Mouse (Mus musculus): ENCODE data around the gene Thra.
"Not testable (repeated sequence)": the region's sequence is repeated elsewhere in the genome, so short reads cannot be mapped to it uniquely, and the experiment has no call there.

The Thra gene

DNA sequence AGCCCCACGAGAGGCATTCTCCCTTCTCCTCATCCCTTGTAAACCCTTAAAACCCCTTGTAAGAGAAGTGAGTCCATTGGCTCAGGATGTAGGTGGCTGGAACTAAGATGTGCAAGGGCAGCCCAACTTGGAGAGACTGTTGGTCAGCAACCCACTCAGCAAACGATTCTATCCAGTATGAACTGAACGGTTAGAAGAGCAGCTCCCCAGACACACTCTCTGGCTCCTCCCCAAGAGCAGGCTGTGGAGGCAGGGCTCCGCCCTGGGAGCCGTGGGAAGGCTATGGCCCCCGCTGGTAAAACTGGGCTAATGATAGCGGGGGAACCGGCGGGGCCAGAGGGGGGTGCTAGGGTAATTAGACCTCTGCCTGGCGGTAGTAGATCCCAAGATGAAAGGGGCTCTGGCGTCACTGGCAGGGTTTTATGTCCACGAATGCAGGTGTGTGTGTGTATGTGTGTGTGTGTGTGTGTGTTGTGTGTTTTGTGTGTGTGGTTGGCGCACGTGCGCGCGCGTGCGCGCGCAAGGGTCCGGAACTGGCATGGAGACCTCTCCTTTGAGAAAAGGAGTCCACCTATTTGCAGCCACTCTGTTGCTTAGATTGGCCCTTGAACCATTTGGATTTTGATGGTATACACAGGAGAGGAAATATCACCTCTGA is at the start of gene Thra:
Gene Thra, plus strand, starts transcription at position 246 of the 658 bp plus-strand sequence.
- DNase-seq (ENCODE audit: low spot score), result no peak

DNA sequence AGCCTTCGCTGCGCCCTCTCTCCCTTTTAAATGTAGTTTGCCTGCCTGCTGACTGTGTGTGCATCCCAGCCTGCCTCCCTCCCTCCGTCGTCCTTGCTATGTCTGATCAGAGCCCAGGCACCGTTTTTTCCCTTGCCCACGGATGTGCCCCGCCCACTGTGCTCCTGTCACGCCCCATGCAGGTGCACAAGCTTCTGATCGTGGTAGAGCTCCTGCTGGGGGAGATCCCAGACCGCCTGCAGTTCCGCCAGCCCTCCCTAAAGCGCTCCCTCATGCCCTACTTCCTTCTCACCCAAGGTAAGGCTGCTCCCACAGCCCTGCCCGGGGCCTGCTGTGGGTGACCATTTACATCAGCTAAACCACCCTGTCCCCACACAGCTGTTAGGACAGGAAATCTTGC is 47.2 kb upstream of the Thra start:
- no peak for DNase-seq (ENCODE audit: low spot score)

GRCm38 (mm10) chr11:98693746-98694145 is 46.7 kb upstream of the Thra start:
- DNase-seq (ENCODE audit: low spot score), result no peak

DNA sequence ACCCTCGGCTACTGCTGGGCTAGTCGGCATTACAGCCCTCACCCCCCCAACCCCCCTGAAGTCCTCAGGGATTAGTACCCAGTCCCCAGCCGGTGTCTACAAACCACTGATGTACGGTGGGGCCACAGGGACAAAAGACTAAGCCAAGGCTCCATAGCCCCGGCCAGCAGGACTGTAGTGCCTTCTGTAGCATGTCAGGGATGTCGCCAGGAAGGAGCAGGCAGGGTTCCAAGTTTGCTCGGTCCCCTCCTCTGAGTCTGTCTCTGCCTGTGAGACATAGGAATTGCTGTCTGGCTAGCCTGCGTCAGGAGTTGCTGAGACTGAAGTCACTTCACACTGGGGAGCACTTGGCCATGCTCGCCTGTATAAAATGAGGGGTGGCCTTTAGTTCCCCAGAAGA is 46.1 kb upstream of the Thra start:
- no peak for DNase-seq (ENCODE audit: low spot score)

DNA sequence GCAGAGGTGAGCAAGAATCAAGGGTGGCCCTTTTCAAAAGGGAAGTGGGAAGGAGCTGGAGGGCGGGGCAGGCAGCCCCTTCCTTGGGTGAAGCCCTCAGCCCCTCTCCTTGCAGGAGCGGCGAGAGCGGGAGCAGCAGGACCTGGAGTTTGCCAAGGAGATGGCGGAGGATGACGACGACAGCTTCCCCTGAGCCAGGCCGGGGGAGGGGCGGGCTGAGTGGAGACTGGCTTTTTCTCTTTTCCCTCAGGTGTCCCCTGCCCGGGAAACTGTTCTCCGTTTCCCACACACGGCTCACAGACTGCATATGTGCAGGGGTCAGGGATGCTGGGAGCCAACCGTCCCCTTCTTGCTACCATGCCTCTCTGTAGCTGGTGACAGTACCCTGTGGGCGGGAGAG is 45.0 kb upstream of the Thra start:
- DNase-seq (ENCODE audit: low spot score), result no peak

- no peak for DNase-seq (ENCODE audit: low spot score)
Measured at GRCm38 (mm10) chr11:98696454-98697216, 43.8 kb upstream of the Thra start.

DNA sequence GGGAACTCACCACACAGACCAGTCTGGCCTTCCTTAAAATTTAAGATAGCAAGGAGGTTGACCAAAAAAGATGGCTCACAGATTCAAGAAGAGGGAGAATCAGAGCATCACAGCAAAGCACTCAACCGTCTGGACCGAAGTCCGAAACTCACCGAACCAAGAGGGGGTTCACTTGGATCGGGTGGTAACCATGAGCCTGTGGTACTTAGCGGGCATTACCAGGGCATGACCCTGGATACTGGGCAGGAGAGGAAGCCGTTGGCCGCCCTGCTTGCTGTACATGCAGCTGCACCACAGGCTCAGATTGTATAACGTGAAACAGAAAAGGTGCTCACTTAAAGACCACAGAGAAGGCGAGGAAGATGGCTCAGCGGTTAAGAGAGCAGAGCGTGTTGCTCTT is 43.2 kb upstream of the Thra start:
- no peak for DNase-seq (ENCODE audit: low spot score)

DNA sequence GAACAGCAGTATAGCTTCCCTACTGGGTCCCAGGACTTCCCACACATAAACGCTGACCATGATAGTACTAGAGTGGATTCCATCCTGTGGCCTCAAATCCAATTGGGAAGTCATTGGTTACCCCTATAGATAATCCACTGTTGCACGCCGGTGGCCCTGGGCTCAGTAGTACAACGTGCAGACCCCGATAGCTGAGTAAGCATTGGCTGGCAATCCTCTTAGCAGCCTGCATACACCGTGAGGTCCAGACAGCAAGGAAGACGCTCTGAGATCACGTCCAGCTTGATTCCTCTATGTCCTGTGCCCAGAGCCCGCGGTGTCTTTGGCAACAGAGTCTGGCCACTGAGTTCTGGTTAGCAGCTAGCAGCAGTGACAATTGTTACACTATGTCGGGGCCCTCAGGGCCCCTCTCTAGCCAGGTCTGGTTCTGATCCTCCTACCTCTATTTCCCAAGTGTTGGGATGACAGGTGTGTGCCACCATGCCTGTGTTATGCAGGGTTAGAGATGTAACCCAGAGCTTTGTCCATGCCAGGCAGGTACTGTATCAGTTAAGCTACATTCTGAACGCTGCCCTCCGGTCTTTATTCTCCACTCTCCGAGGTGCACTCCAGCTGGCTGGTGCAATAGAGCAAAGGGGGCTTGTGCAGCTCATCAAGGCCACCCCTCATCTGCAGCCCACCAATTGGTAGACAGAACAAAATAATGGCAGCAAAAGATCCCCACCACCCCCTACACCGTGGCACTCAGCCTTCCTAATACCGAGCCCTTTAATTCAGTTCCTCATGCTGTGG is 41.4 kb upstream of the Thra start:
- DNase-seq (ENCODE audit: low spot score), result no peak

DNA sequence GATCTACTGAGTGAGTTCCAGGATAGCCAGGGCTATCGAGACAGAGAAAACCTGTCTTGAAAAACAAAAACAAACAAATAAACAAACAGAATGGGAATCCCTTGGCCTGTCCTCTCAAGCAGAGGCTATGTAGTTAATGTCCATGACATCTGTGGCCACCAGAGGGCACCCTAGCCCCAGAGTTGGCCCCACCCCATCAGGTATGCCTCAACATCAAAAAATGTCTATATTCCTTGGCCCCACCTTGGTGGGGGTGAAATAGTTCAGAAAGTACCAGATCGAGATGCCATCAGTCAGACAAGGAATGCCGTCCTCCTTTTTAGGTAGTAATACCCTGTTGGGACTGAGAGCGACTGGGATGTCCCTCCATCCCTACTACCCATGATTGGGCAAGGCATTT is 40.5 kb upstream of the Thra start:
- peak; percentile 68 for DNase-seq (ENCODE audit: low spot score)

- no peak for DNase-seq (ENCODE audit: low spot score)
Measured at GRCm38 (mm10) chr11:98701213-98701670, 39.2 kb upstream of the Thra start, which contains the start of gene Csf3. Csf3 (plus strand) TSS chr11:98701263.

GRCm38 (mm10) chr11:98702323-98702722 is 38.1 kb upstream of the Thra start:
- DNase-seq (ENCODE audit: low spot score), result no peak

- no peak for DNase-seq (ENCODE audit: low spot score)
Measured at GRCm38 (mm10) chr11:98705021-98705420, 35.4 kb upstream of the Thra start.

DNA sequence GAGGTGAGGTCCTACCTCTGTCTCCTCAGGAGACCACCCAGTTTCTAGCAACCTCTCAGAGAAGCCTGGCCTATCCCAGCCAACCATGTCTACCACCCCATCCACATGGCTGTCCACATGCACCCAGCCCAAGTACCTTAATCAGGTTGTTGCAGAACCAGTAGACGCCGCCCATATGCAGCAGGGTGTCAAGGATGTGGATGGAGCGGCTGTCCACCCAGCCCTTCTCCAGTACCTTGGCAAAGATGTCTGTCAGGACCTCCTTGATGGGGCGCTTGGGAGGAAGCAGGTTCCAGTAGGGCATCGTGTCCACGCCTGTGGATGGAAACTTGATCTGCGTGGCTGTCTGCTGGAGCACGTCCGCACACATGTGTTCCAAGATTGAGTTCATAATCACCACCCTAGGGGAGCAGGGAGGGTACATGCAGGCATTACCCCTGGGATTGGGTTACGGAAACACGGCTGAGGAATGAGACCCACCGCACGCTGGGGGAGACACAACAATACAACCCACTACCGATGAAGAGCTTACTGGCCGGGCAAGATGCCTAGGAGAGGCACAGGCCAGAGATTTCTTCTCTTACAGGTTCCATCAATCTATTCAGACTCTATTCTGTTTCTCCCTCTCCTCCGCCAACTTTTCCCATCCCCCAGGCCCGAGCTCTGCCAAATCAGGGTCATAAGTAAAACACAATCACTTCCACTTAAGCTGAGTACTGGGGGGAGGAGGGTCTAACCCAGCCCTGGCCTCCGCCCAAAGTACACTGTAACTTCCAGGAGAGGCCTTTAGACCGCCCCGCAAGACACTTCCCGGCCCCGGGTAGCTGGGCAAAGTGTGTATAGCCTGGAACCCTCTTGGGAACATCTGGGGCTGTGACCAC is 32.8 kb upstream of the Thra start:
- DNase-seq (ENCODE audit: low spot score), result no peak

DNA sequence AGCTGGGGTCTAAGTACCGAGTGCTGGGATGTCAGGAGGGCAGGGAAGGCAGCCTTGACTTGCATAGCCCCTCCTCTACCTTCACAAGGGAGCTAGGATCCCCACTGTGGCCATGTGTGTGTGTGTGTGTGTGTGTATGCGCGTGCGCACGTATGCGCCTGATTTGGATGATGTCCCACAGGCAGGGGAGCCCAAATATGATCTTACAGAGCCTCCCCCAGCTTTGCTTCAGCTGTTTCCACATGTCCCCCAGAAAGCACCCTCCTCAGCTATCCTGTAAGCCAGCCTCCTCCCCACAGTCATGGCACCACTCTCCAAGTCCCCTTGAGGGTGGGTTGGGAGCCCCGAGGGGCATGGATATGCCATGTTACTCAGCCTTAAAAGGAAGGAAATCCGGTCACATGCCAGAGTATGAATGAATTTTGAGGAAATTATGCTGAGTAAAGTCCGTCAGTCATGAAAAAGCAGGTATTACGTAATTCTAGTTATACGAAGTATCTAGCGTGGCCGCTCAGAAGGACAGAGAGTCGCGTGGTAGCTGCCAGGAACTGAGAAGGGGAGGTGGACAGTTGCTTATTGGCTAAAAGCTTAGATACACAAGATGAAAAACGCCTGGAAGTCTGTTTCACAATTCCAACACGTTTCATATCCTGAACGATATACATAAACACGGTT is 32.0 kb upstream of the Thra start:
- DNase-seq (ENCODE audit: low spot score), result no peak

GRCm38 (mm10) chr11:98709001-98709741 is 31.3 kb upstream of the Thra start:
- no peak for DNase-seq (ENCODE audit: low spot score)

- peak; percentile 69 for DNase-seq (ENCODE audit: low spot score)
Measured at GRCm38 (mm10) chr11:98710416-98711045, 29.9 kb upstream of the Thra start.

DNA sequence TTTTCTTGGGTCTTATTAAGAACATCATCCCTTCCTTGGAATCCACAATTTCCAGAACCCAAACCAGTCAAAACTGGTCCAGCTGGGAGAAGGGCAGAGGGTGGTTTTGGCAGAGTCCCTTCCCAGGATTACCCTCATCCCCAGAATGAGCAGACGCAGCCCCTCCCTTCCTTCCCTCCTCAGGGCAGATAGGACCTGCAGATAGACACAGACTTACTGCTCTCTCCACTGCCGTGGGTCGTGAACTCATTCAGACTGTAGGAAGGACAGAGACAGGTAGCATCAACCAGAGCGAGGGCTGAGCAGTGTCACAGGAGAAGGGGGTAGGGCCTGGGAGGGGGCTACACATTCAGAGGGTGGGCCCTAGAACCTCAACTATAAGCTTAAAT is 29.4 kb upstream of the Thra start:
- DNase-seq (ENCODE audit: low spot score), result no peak

GRCm38 (mm10) chr11:98712009-98712408 is 28.4 kb upstream of the Thra start:
- not testable (repeated sequence) for DNase-seq (ENCODE audit: low spot score)

DNA sequence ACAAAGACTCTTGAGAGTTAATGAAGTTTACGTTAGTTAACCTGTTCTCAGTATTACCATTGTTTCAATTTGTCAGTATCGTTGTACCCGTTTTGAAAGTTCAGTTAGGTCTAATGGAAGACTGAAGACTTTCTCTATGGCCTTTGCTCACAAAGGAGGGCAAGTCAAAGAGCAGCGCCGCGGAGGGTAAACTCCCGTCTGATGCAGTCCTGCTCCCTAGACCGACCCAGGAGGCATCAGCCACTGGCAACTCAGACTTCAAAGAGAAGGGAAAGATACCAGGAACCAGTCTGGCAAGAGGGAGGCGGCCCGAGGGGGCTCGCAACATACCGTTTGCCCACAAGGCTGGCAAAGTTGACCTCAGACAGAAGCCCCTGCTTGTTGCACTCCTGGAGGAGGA is 26.7 kb upstream of the Thra start:
- DNase-seq (ENCODE audit: low spot score), result no peak

DNA sequence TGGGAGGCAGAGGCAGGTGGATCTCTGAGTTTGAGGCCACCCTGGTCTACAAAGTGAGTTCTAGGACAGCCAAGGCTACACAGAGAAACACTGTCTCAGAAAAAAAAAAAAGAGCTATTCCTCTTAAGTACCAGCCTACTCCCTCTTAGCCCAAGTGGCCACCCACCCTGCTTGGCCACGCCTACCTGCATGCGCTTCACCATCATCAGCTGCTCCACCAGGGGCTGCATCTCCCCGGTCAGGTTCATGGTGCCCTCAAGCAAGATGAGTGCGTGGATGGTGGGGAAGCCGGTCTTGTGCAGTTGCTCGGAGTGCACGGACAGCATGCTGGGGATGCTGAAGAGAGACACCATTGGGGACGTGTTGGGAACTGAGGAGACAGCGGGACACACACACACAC is 24.5 kb upstream of the Thra start:
- no peak for DNase-seq (ENCODE audit: low spot score)

Data from ovary, postnatal 10 days (tissue).